Mouse (Mus musculus) forebrain, embryonic 11.5 days (tissue): ENCODE results near the gene Med13l. TPM values are rescaled to one million over a fixed set of nuclear protein-coding genes. Genes with fewer than 3 reads are reported as not detected.

Source experiments
- ATAC-seq: fragments of 200-750 bp; cut with Nextera tagmentation; replicated peaks from 2 replicates; pipeline ENCODE4 v1.8.0; 2017; ENCODE audit warnings: moderate TSS enrichment; ENCODE audit not compliant: low FRiP score
- DNase-seq: peaks from one replicate; pipeline ENCODE4 v3.0.0-alpha.2; 2017; ENCODE audit warnings: low spot score
- H3K27ac ChIP-seq: fragments of 300-500 bp; sonication (generic); 2 replicates; pipeline ENCODE4 v1.5.1; 2014; ENCODE audit warnings: low read depth, low read length
- H3K27me3 ChIP-seq: fragments of 300-500 bp; sonication (generic); 2 replicates; pipeline ENCODE4 v1.6.1; 2014; ENCODE audit warnings: mild to moderate bottlenecking, low read length, mixed read lengths; ENCODE audit not compliant: control insufficient read depth, insufficient read depth
- H3K36me3 ChIP-seq: fragments of 300-500 bp; sonication (generic); 2 replicates; pipeline ENCODE4 v1.6.1; 2014; ENCODE audit warnings: mild to moderate bottlenecking, low read length, moderate library complexity, mixed read lengths; ENCODE audit not compliant: control insufficient read depth, insufficient read depth
- H3K4me1 ChIP-seq: fragments of 300-500 bp; sonication (generic); replicated peaks from 2 replicates; pipeline ENCODE4 v1.6.1; 2014; ENCODE audit warnings: low read length, mixed read lengths; ENCODE audit not compliant: control insufficient read depth, insufficient read depth
- H3K4me2 ChIP-seq: fragments of 300-500 bp; sonication (generic); 2 replicates; pipeline ENCODE4 v1.6.1; 2014; ENCODE audit warnings: low read depth, mild to moderate bottlenecking, low read length, moderate library complexity, mixed read lengths; ENCODE audit not compliant: severe bottlenecking
- H3K4me3 ChIP-seq: fragments of 300-500 bp; sonication (generic); 2 replicates; pipeline ENCODE4 v1.5.1; 2014; ENCODE audit warnings: low read depth, low read length
- H3K9ac ChIP-seq: fragments of 300-500 bp; sonication (generic); 2 replicates; pipeline ENCODE4 v1.6.1; 2014; ENCODE audit warnings: low read length
- H3K9me3 ChIP-seq: fragments of 300-500 bp; sonication (generic); 2 replicates; pipeline ENCODE4 v1.6.1; 2016; ENCODE audit warnings: low read length, mixed read lengths; ENCODE audit not compliant: control insufficient read depth
- WGBS: fragments of 180-500 bp; shearing (Covaris S2); extraction: QIAGEN DNeasy Blood & Tissue Kit; methylation state at CpG from one replicate; pipeline ENCODE4 v1.1.7; 2014; 5-methylcytosine and 5-hydroxymethylcytosine counted together
- polyA plus RNA-seq: library from polyadenylated mRNA; unstranded; fragments of >200 nt; fragmentation: Nextera tagmentation; extraction: Ambion mirVana; gene quantifications from 2 replicates; pipeline ENCODE4 v1.2.1, GENCODE M21; 2014

Gene Med13l
- polyA plus RNA-seq, 1 experiment from 2014 or later = 15.1 TPM

DNA sequence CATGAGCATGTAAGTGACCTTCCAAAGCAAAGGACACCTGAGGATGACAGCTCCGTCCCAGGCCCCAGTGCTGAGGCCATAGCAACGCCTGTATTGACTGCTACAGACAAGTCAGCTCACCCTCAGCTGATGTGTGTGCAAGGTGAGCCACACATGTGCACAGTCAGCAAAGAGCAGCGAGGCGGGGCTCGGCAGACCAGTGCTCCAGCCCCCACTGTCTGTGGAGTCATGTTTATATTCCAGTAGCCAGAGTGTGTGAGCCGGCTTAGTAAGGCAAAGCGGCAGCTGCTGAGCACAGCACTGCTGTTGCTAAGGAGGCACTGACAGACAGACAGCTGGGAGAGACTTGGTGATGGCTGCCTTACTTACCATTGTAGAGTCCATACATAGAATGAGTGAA, 59.3 kb downstream of the Med13l start:
- no peaks in the 10 kb centered on the region for H3K9me3 ChIP-seq
- H3K4me3 ChIP-seq = no peak overlapping the region
- H3K36me3 ChIP-seq = no peaks in the 10 kb centered on the region
- peaks cover 21% of the 10 kb centered on the region for H3K4me1 ChIP-seq
- H3K9ac ChIP-seq = no peak overlapping the region
- DNase-seq (peak; percentile 58), ATAC-seq (peak; percentile 70)
- H3K4me2 ChIP-seq = no peak overlapping the region
- H3K27me3 ChIP-seq = no peaks in the 10 kb centered on the region
- WGBS = 35% methylated on average over 7 of the region's 7 CpGs
- H3K27ac ChIP-seq = no peak overlapping the region

DNA sequence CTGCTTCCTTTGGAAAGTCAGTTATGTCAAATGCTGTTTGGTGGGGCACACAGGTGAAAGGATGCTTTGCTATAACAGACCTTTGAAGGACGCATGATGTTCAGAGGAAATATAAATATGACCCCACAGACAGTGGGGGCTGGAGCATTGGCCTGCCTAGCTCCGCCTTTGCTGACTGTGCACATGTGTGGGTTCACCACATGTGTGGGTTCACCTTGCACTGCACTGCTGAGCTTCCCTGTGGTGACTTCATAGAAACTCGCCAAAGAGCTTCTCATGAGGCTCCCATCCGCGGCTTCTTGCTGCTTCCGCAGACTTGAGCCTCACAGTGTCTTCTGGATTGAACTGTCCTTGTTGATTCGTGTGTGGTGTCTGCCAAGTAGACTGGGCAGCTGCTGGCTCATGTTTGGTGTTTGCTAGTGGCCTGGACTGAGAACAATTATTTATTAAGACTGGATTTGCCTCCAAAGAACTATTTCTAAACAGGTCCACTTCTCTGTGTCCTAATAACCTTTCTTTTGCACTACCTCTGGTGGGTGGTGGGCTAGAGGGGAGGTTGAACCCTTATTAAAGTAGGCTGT, 59.9 kb downstream of the Med13l start:
- Histone ChIP-seq H3K27ac (no peak overlapping the region), H3K9ac (no peak overlapping the region), H3K4me2 (no peak overlapping the region), H3K4me3 (no peak overlapping the region), H3K9me3 (no peaks in the 10 kb centered on the region), H3K36me3 (no peaks in the 10 kb centered on the region), H3K27me3 (no peaks in the 10 kb centered on the region), H3K4me1 (peaks cover 21% of the 10 kb centered on the region)
- DNase-seq = no peak
- 88% methylated on average over 7 of the region's 7 CpGs for WGBS
- no peak for ATAC-seq

DNA sequence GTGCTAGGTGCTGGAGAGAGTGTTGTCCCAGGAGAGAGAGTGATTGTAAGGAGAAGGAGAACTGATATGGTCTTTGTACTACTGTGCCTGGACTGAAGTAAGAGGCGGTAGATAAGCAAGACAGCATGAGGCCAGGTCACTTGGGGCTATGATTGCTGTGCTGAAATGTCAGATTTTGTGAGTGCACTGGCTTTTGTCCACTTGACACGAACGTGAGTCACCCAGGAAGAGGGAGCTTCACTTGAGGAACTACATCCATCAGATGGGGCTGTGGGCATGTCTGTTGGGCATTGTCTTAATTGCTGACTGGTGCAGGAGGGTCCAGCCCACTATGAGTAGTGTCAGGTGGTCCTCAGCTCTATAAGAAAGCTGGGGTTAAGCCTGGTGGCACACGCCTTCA, 61.4 kb downstream of the Med13l start:
- H3K4me1 ChIP-seq = peaks cover 21% of the 10 kb centered on the region
- 85% methylated on average over 4 of the region's 4 CpGs for WGBS
- no peak for ATAC-seq
- H3K27me3 ChIP-seq = no peaks in the 10 kb centered on the region
- H3K36me3 ChIP-seq = no peaks in the 10 kb centered on the region
- H3K9me3 ChIP-seq = no peaks in the 10 kb centered on the region
- no peak overlapping the region for H3K27ac ChIP-seq
- no peak for DNase-seq
- no peak overlapping the region for H3K4me2 ChIP-seq
- no peak overlapping the region for H3K9ac ChIP-seq
- H3K4me3 ChIP-seq = no peak overlapping the region

DNA sequence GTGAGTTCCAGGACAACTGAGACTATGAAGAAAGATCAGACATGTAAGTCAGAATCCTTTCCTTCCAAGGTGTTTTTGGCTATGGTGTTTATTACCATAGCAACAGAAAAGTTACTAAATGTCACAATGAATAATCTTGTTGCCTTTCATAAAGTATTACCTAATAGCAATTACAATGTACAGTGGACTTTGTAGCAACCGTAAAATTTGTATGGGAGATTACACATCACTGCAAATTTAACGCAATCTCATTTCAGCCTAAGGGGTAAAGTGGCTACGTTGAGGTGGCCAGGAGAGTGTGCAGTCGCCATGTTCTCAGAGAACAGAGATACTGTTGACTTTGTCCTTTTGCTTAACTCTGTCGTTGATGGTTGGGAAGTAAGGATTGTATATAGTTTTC, 61.9 kb downstream of the Med13l start:
- no peak for ATAC-seq
- Histone ChIP-seq H3K27me3 (no peaks in the 10 kb centered on the region), H3K36me3 (no peaks in the 10 kb centered on the region), H3K27ac (no peak overlapping the region), H3K4me2 (no peak overlapping the region), H3K9me3 (no peaks in the 10 kb centered on the region), H3K9ac (no peak overlapping the region), H3K4me1 (peaks cover 19% of the 10 kb centered on the region), H3K4me3 (no peak overlapping the region)
- DNase-seq = no peak
- WGBS = 93% methylated on average over 5 of the region's 5 CpGs

DNA sequence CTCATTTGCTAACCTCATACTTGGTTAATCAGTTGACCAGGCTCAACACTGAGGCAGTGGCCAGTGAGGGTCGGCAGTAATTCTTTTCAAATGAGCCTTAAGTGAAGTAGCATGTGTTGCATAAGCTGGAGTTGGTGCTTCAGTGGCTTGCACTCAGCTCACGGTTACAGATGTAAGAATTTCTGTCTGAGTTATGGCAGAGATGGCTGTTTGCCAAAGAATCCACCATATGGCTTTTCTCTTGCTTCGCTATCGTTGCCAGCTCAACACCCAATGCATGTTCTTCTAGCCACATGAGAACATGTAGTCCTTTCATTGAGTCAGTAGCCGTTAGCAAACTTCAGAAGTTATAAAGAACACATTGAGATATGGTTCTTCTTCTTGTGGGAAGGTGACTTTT, 63.3 kb downstream of the Med13l start:
- ATAC-seq (no peak), DNase-seq (no peak)
- Histone ChIP-seq H3K27me3 (no peaks in the 10 kb centered on the region), H3K4me3 (no peak overlapping the region), H3K27ac (no peak overlapping the region), H3K4me1 (peaks cover 10% of the 10 kb centered on the region; the same call in 1 of the 2 replicates), H3K36me3 (no peaks in the 10 kb centered on the region), H3K9ac (no peak overlapping the region), H3K4me2 (no peak overlapping the region), H3K9me3 (no peaks in the 10 kb centered on the region)
- WGBS = 91% methylated on average over 5 of the region's 5 CpGs

DNA sequence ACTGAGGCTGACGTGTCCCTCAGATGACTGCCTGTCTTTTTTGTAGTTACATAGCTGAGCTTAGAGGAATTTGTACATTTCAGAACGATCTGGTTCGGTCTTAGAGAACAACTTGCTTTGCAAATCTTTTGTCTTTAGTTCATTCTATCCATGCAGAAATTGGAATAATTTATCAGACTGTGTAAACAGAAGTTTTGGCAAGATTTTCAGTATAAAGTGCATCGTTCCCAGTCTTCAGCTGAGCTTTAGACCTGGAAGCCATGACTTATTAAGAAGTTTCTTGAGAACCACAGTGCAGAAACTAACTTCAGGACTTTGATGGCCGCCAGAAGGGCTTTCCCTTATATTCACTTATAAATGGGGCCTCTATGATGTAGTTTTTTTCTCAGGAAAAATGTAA, 67.2 kb downstream of the Med13l start:
- no peak overlapping the region for H3K4me2 ChIP-seq
- no peak overlapping the region for H3K27ac ChIP-seq
- no peaks in the 10 kb centered on the region for H3K27me3 ChIP-seq
- H3K4me1 ChIP-seq = no peaks in the 10 kb centered on the region
- no peak overlapping the region for H3K4me3 ChIP-seq
- H3K9me3 ChIP-seq = no peaks in the 10 kb centered on the region
- ATAC-seq = no peak
- no peak overlapping the region for H3K9ac ChIP-seq
- WGBS = 91% methylated on average over 5 of the region's 5 CpGs
- H3K36me3 ChIP-seq = no peaks in the 10 kb centered on the region
- no peak for DNase-seq

DNA sequence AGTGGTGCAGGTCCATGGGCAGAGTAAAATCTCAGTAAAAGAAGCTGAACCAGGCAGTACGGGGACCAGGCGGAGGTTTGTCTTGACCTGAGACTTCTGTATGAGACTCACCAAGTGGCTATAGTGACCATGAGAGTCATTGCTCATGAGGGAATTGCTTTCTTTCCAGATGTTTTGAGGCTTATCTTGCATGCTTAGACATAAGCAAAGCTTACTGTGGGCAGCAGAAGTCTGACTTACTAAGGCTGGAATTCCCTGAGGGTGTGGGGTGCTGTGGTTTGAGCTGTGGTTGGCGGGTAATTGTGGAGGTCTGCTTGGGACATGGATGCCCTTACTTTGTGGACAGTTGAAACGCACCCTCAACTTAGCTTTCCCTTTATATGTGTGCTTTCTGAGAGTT, 67.7 kb downstream of the Med13l start:
- Histone ChIP-seq H3K27ac (no peak overlapping the region), H3K4me3 (no peak overlapping the region), H3K4me1 (no peaks in the 10 kb centered on the region), H3K4me2 (no peak overlapping the region), H3K9ac (no peak overlapping the region), H3K27me3 (no peaks in the 10 kb centered on the region), H3K9me3 (no peaks in the 10 kb centered on the region), H3K36me3 (no peaks in the 10 kb centered on the region)
- DNase-seq = no peak
- WGBS = 91% methylated on average over 4 of the region's 4 CpGs
- no peak for ATAC-seq

DNA sequence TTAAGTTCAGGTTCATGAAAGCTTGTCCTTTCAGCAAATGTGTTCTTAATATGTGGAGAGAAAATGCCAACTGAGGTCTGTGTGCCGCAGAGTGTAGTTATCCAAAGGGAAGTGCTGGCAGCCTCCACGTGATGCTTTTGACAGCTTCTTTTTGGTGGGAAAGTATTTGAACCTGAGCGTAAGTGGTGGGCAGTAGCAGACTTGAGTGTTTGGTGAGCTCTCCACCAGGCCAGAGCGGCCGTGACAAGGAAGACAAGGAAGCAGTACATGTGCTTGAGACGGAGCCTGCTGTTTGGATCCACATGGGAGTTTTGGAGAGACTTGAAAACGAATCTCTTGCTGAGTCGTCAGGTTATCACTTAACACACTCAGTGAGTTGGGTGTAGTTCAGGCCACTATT, 71.9 kb downstream of the Med13l start:
- Histone ChIP-seq H3K9me3 (no peaks in the 10 kb centered on the region), H3K4me3 (no peak overlapping the region), H3K27me3 (no peaks in the 10 kb centered on the region), H3K36me3 (no peaks in the 10 kb centered on the region), H3K9ac (no peak overlapping the region), H3K27ac (no peak overlapping the region), H3K4me2 (no peak overlapping the region), H3K4me1 (peaks cover 12% of the 10 kb centered on the region)
- no peak for ATAC-seq
- no peak for DNase-seq
- WGBS = 84% methylated on average over 8 of the region's 8 CpGs

DNA sequence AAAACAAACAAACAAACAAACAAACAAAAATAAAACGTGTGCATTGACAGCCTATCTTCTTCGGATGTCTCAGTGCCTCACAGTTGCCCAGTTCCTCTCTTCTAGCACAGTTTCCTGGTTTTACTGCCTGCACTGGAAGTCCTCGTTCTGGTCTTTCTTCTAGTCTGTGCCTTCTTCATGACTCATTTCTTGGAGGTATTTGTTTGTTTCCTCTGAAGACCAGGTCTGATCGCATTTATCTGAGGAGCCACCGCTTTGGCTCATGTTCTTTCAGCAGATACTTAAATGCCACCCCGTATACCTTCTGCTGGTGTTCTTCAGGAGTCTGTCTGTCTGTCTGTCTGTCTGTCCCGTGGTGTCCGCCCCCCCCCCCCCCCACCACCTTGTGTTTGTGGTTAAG, 72.6 kb downstream of the Med13l start:
- no peaks in the 10 kb centered on the region for H3K9me3 ChIP-seq
- ATAC-seq (no peak), DNase-seq (no peak)
- WGBS = 75% methylated on average over 8 of the region's 8 CpGs
- H3K4me3 ChIP-seq = no peak overlapping the region
- peaks cover 12% of the 10 kb centered on the region for H3K4me1 ChIP-seq
- H3K4me2 ChIP-seq = no peak overlapping the region
- H3K9ac ChIP-seq = no peak overlapping the region
- H3K27ac ChIP-seq = no peak overlapping the region
- no peaks in the 10 kb centered on the region for H3K27me3 ChIP-seq
- H3K36me3 ChIP-seq = no peaks in the 10 kb centered on the region
